Mouse (Mus musculus) cortical plate, adult 2 months (tissue): ENCODE measurements at regions not wholly inside any gene's neighbourhood (a gene's known extent, or its start where the extent isn't known, plus 50 kb on each side); places are given as distances from the start of the nearest gene placed in this dataset.

Source experiments
- CTCF ChIP-seq: fragments of 200-500 bp; IDR thresholded peaks from 2 replicates; pipeline ENCODE4 v1.5.1; 2011; ENCODE audit warnings: mild to moderate bottlenecking, control low read depth, low read length; ENCODE audit not compliant: insufficient read depth; ENCODE audit errors: extremely low read depth
- POLR2A ChIP-seq: fragments of 200-500 bp; IDR thresholded peaks from 2 replicates; pipeline ENCODE4 v1.6.1; 2011; ENCODE audit warnings: mild to moderate bottlenecking, low read length, control low read depth; ENCODE audit not compliant: insufficient read depth; ENCODE audit errors: extremely low read depth

GRCm38 (mm10) chr6:122391126-122391525 is 50.8 kb upstream of the Phc1 start:
- TF ChIP-seq POLR2A, result no peak
- no peak for TF ChIP-seq CTCF
